Mouse (Mus musculus): ENCODE results near the gene Taok1. TPM values are rescaled to one million over a fixed set of nuclear protein-coding genes. Genes with fewer than 3 reads are reported as not detected.
A peak's percentile ranks its signal among the peaks of the same experiment; 100 is the strongest.

The Taok1 gene
- polyA plus RNA-seq, 1 experiment from 2014 or later, result 20.8 TPM

DNA sequence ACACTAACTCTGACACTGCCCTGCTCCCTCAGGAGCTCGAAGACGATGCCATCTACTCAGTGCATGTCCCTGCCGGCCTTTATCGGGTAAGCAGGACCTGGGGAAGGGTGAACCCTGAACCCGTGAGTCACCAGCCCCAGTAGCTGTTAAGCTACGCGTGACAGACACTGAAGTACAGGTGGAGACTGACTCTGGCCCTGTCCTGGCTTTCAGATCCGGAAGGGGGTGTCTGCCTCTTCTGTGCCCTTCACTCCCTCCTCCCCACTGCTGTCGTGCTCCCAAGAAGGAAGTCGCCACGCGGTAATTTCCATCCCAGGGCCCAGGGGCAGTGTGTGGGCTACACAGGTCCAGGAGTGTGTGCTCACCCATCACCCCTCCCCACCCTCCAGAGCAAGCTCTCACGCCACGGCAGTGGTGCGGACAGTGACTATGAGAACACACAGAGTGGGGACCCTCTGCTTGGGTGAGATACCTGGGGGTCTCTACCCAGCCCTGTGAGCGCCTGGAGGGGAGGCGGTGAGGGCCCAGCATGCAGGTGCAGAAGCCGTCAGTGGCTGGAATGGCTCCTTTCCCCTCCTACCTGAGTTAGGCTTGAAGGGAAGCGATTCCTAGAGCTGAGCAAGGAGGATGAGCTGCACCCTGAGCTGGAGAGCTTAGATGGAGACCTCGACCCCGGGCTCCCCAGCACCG is 102.2 kb downstream of the Taok1 start:
- no peaks in the 10 kb centered on the region for H3K27me3 ChIP-seq (ENCODE audit: control insufficient read depth, insufficient read depth, low read length)
- peaks cover 8 to 25% of the 10 kb centered on the region in 2 experiments for H3K4me1 ChIP-seq (ENCODE audit: control insufficient read depth in 2 of 2, insufficient read depth in 2 of 2, low read length in 2 of 2)
- no peak overlapping the region for H3K4me2 ChIP-seq (ENCODE audit: low read length)
- H3K9ac ChIP-seq (ENCODE audit: low read length), result no peak overlapping the region
- ATAC-seq (ENCODE audit: insufficient number of reproducible peaks, insufficient read depth, low FRiP score, low read depth), result no peak
- H3K4me3 ChIP-seq (ENCODE audit: control insufficient read depth in 1 of 2, insufficient read depth in 1 of 2, low read depth in 1 of 2, low read length in 2 of 2), result no peak overlapping the region
- H3K9me3 ChIP-seq (ENCODE audit: control insufficient read depth, low read length), result no peaks in the 10 kb centered on the region
- 86% methylated on average over 22 of the region's 22 CpGs for WGBS
- H3K36me3 ChIP-seq (ENCODE audit: control insufficient read depth, insufficient read depth, low read length), result peaks cover 78% of the 10 kb centered on the region
- H3K27ac ChIP-seq (replicated peaks in 1 of 2; ENCODE audit: control insufficient read depth in 1 of 2, insufficient read depth in 1 of 2, low read depth in 2 of 2, low read length in 2 of 2), result no peak overlapping the region

DNA sequence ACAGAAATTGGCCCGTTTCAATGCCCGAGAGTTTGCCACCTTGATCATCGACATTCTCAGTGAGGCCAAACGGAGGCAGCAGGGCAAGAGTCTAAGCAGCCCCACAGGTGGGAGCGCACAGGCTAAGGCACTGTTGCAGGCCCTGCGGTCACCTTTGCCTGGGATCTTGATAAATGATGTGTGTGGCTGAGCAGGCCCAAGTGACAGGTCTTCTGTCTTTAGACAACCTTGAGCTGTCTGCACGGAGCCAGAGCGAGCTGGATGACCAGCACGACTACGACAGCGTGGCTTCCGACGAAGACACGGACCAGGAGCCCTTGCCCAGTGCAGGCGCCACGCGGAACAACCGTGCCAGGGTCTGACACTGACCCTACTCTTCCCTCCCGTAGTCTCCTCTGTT is 103.2 kb downstream of the Taok1 start:
- H3K36me3 ChIP-seq (ENCODE audit: control insufficient read depth, insufficient read depth, low read length), result peaks cover 89% of the 10 kb centered on the region
- H3K9ac ChIP-seq (ENCODE audit: low read length), result no peak overlapping the region
- peaks cover 8 to 25% of the 10 kb centered on the region in 2 experiments for H3K4me1 ChIP-seq (ENCODE audit: control insufficient read depth in 2 of 2, insufficient read depth in 2 of 2, low read length in 2 of 2)
- no peak overlapping the region for H3K4me3 ChIP-seq (ENCODE audit: control insufficient read depth in 1 of 2, insufficient read depth in 1 of 2, low read depth in 1 of 2, low read length in 2 of 2)
- 93% methylated on average over 19 of the region's 19 CpGs for WGBS
- no peak overlapping the region for H3K27ac ChIP-seq (replicated peaks in 1 of 2; ENCODE audit: control insufficient read depth in 1 of 2, insufficient read depth in 1 of 2, low read depth in 2 of 2, low read length in 2 of 2)
- H3K27me3 ChIP-seq (ENCODE audit: control insufficient read depth, insufficient read depth, low read length), result no peaks in the 10 kb centered on the region
- ATAC-seq (ENCODE audit: insufficient number of reproducible peaks, insufficient read depth, low FRiP score, low read depth), result no peak
- H3K9me3 ChIP-seq (ENCODE audit: control insufficient read depth, low read length), result no peaks in the 10 kb centered on the region
- H3K4me2 ChIP-seq (ENCODE audit: low read length), result no peak overlapping the region

DNA sequence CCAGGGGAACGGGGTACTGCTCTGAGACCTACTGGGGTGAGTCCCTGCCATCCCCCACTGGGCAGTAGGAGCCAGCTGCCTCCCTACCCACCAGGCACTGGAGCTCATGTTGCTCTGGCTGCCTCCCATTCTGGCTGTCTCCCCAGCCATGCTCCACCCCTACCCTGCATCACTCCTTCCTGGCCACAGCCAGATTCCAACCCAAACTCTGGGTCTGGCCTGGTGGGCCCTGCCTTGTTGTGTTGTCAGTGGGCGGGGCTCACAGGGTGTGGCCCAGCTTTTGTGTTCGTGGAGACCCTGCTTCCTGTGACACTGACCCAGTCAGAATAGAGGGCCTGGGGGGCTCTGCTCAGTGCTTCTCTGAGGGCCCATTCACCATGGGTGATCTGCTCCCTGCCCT is 104.1 kb downstream of the Taok1 start:
- Histone ChIP-seq H3K27ac (replicated peaks in 1 of 2; ENCODE audit: control insufficient read depth in 1 of 2, insufficient read depth in 1 of 2, low read depth in 2 of 2, low read length in 2 of 2) (no peak overlapping the region), H3K9ac (ENCODE audit: low read length) (no peak overlapping the region)
- 0 out of 2 replicates have a peak, but pooled peaks have one; percentile 29 for ATAC-seq (ENCODE audit: insufficient number of reproducible peaks, insufficient read depth, low FRiP score, low read depth)

DNA sequence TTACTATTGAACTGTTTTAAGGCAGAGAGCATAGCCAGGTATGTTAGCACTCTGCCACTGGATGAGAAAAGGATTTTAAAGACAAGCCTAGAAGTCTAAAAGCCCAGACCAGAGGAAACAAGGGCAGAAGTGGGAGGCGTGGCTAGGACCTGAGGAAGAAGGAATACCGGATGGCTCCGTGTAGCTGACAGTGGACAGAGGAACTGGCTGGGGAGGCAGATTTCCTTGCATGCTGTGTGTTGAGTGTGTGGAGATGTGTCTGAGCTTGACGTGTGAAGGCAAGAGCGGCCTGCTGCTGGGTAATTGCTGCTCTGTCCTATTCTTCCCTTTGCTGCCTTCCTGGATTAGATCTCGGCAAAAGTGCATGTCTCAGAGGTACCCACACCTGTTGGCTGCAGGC is 105.1 kb downstream of the Taok1 start:
- Histone ChIP-seq H3K27ac (replicated peaks in 1 of 2; ENCODE audit: control insufficient read depth in 1 of 2, insufficient read depth in 1 of 2, low read depth in 2 of 2, low read length in 2 of 2) (no peak overlapping the region; a peak in 1 of 4 replicates), H3K4me1 (ENCODE audit: control insufficient read depth in 2 of 2, insufficient read depth in 2 of 2, low read length in 2 of 2) (peaks cover 11 to 26% of the 10 kb centered on the region in 2 experiments), H3K9me3 (ENCODE audit: control insufficient read depth, low read length) (no peaks in the 10 kb centered on the region), H3K4me2 (ENCODE audit: low read length) (no peak overlapping the region), H3K9ac (ENCODE audit: low read length) (no peak overlapping the region), H3K36me3 (ENCODE audit: control insufficient read depth, insufficient read depth, low read length) (peaks cover 86% of the 10 kb centered on the region), H3K4me3 (ENCODE audit: control insufficient read depth in 1 of 2, insufficient read depth in 1 of 2, low read depth in 1 of 2, low read length in 2 of 2) (no peak overlapping the region), H3K27me3 (ENCODE audit: control insufficient read depth, insufficient read depth, low read length) (no peaks in the 10 kb centered on the region)
- ATAC-seq (ENCODE audit: insufficient number of reproducible peaks, insufficient read depth, low FRiP score, low read depth), result no peak
- 88% methylated on average over 6 of the region's 6 CpGs for WGBS

More for the DNA sequence above, 104.1 kb downstream of the Taok1 start:
- Histone ChIP-seq H3K36me3 (ENCODE audit: control insufficient read depth, insufficient read depth, low read length) (peaks cover 90% of the 10 kb centered on the region), H3K9me3 (ENCODE audit: control insufficient read depth, low read length) (no peaks in the 10 kb centered on the region), H3K4me1 (ENCODE audit: control insufficient read depth in 2 of 2, insufficient read depth in 2 of 2, low read length in 2 of 2) (peaks cover 3 to 23% of the 10 kb centered on the region in 2 experiments), H3K4me2 (ENCODE audit: low read length) (no peak overlapping the region), H3K27me3 (ENCODE audit: control insufficient read depth, insufficient read depth, low read length) (no peaks in the 10 kb centered on the region), H3K4me3 (ENCODE audit: control insufficient read depth in 1 of 2, insufficient read depth in 1 of 2, low read depth in 1 of 2, low read length in 2 of 2) (no peak overlapping the region)
- 61% methylated on average over 3 of the region's 3 CpGs for WGBS

DNA sequence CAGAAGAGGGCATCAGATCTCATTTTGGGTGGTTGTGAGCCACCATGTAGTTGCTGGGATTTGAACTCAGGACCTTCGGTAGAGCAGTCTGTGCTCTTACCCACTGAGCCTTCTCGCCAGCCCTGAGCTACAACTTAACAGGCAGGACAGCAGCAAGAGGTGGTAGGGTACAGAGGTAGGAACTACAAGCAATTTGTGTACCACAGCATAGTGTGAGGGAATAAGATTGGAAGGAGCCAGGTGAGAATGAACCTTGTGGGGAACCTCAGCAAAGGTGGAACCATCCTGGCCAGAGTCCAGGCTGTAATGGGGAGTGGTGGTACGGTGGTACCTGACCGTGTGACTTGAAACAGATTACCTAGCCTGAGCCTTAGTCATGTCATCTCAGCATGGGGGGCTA is 105.6 kb downstream of the Taok1 start:
- ATAC-seq (ENCODE audit: insufficient number of reproducible peaks, insufficient read depth, low FRiP score, low read depth), result no peak
- Histone ChIP-seq H3K4me1 (ENCODE audit: control insufficient read depth in 2 of 2, insufficient read depth in 2 of 2, low read length in 2 of 2) (peaks cover 14 to 31% of the 10 kb centered on the region in 2 experiments), H3K4me3 (ENCODE audit: control insufficient read depth in 1 of 2, insufficient read depth in 1 of 2, low read depth in 1 of 2, low read length in 2 of 2) (no peak overlapping the region), H3K4me2 (ENCODE audit: low read length) (no peak overlapping the region), H3K9me3 (ENCODE audit: control insufficient read depth, low read length) (no peaks in the 10 kb centered on the region), H3K36me3 (ENCODE audit: control insufficient read depth, insufficient read depth, low read length) (peaks cover 81% of the 10 kb centered on the region), H3K27ac (replicated peaks in 1 of 2; ENCODE audit: control insufficient read depth in 1 of 2, insufficient read depth in 1 of 2, low read depth in 2 of 2, low read length in 2 of 2) (no peak overlapping the region), H3K27me3 (ENCODE audit: control insufficient read depth, insufficient read depth, low read length) (no peaks in the 10 kb centered on the region), H3K9ac (ENCODE audit: low read length) (no peak overlapping the region)
- WGBS, result 92% methylated on average over 4 of the region's 4 CpGs

DNA sequence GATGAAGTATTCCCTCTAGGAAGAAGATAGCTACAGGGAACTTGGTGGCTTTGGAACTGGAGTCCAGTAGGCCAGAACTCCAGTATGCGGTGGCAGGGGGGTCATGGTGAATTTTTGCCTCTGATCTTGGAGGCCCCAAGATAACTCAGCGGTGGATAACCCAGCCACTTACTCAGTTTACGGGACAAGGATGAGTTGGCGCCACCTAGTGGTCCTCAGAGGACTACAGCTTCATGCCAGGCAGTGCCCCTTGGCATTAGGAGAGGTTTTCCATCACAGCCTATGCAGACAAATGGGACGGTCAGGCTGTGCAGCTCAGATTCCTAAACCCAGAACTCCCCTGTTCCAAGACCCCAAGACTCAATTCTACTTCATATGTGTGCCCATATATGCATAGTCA is 106.2 kb downstream of the Taok1 start:
- Histone ChIP-seq H3K27ac (replicated peaks in 1 of 2; ENCODE audit: control insufficient read depth in 1 of 2, insufficient read depth in 1 of 2, low read depth in 2 of 2, low read length in 2 of 2) (no peak overlapping the region; a peak in 1 of 4 replicates), H3K36me3 (ENCODE audit: control insufficient read depth, insufficient read depth, low read length) (peaks cover 75% of the 10 kb centered on the region), H3K9me3 (ENCODE audit: control insufficient read depth, low read length) (no peaks in the 10 kb centered on the region), H3K27me3 (ENCODE audit: control insufficient read depth, insufficient read depth, low read length) (no peaks in the 10 kb centered on the region), H3K9ac (ENCODE audit: low read length) (no peak overlapping the region), H3K4me2 (ENCODE audit: low read length) (no peak overlapping the region), H3K4me1 (ENCODE audit: control insufficient read depth in 2 of 2, insufficient read depth in 2 of 2, low read length in 2 of 2) (peaks cover 17 to 35% of the 10 kb centered on the region in 2 experiments), H3K4me3 (ENCODE audit: control insufficient read depth in 1 of 2, insufficient read depth in 1 of 2, low read depth in 1 of 2, low read length in 2 of 2) (no peak overlapping the region)
- WGBS, result 15% methylated on average over 5 of the region's 5 CpGs
- ATAC-seq (ENCODE audit: insufficient number of reproducible peaks, insufficient read depth, low FRiP score, low read depth), result no peak

DNA sequence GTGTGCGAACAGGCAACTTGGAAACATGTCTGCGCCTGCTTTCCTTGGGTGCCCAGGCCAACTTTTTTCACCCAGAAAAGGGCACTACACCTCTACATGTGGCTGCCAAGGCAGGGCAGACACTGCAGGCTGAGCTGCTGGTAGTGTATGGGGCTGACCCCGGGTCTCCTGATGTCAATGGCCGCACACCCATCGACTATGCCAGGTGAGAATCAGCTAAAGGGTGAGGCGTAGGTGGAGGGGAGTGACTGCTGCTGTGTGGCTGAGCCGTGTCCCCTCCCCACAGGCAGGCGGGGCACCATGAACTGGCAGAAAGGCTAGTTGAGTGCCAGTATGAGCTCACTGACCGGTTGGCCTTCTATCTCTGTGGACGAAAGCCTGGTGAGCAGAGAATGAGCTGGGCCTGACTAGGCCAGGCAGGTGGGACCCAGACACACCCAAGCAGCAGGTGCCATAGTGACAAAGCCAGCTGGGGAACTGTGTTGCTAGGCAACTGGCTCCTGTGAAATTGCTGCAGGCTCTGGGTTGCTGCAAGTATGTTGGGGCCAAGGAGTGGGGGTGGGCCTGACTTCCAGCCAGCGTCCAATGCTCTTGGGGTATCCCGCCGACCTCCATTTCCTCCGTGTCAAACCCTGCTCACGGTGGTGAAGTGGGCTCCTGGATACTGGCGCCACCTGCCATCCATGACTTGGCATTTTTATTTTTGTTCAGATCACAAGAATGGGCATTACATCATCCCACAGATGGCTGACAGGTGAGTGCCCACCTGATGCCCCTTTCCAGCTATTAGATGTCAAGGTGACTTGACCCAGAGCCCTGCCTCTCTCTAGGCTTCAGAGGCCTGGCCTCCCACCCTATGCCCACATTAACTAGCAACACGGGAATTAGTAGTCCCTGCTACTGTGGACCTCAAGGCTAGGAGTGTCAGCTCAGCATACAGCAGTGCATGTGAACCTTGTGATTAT is 107.0 kb downstream of the Taok1 start:
- peaks cover 68% of the 10 kb centered on the region for H3K36me3 ChIP-seq (ENCODE audit: control insufficient read depth, insufficient read depth, low read length)
- H3K4me3 ChIP-seq (ENCODE audit: control insufficient read depth in 1 of 2, insufficient read depth in 1 of 2, low read depth in 1 of 2, low read length in 2 of 2), result no peak overlapping the region
- peaks cover 17 to 42% of the 10 kb centered on the region in 2 experiments for H3K4me1 ChIP-seq (ENCODE audit: control insufficient read depth in 2 of 2, insufficient read depth in 2 of 2, low read length in 2 of 2)
- no peak for ATAC-seq (ENCODE audit: insufficient number of reproducible peaks, insufficient read depth, low FRiP score, low read depth)
- no peak overlapping the region for H3K9ac ChIP-seq (ENCODE audit: low read length)
- no peaks in the 10 kb centered on the region for H3K27me3 ChIP-seq (ENCODE audit: control insufficient read depth, insufficient read depth, low read length)
- no peak overlapping the region; a peak in 1 of 4 replicates for H3K27ac ChIP-seq (replicated peaks in 1 of 2; ENCODE audit: control insufficient read depth in 1 of 2, insufficient read depth in 1 of 2, low read depth in 2 of 2, low read length in 2 of 2)
- WGBS, result 84% methylated on average over 17 of the region's 17 CpGs
- H3K4me2 ChIP-seq (ENCODE audit: low read length), result no peak overlapping the region
- no peaks in the 10 kb centered on the region for H3K9me3 ChIP-seq (ENCODE audit: control insufficient read depth, low read length)
